32 mouse cellular contexts compared by ENCODE assay signal in genomic region chr11:102336191-102336590, GRCm38 (mm10). TPM values are rescaled to one million over a fixed set of nuclear protein-coding genes. Genes with fewer than 3 reads are reported as not detected.
DNase-seq lines count a peak whose midpoint lies in the region; ATAC-seq and TF ChIP-seq lines count a peak whose summit lies in the region.
"Had no signal": no experiment of that assay in that cellular context is flagged by ENCODE, and none has a peak within 500 bp of the region (broad histone marks: within the 10 kb centered on the region; RNA-seq: fewer than 3 reads in every experiment).

No protein-coding gene starts in this region.

- H3K4me3 ChIP-seq in ES-E14 (ENCODE audit: insufficient read depth in 1 of 2, low read depth in 1 of 2, low read length in 2 of 2, poor library complexity in 1 of 2, severe bottlenecking in 1 of 2): no peak overlapping the region
- H3K4me3 ChIP-seq: embryonic facial prominence, embryonic 10.5 days; embryonic facial prominence, embryonic 15.5 days; forebrain, embryonic 12.5 days; heart, embryonic 13.5 days; hindbrain, embryonic 10.5 days; layer of hippocampus, adult 2 months; limb, embryonic 13.5 days; liver, embryonic 12.5 days; myocyte; neural tube, embryonic 12.5 days had no signal

- H3K9ac ChIP-seq in ES-E14 (ENCODE audit: insufficient read depth, low read depth, low read length, poor library complexity, severe bottlenecking): no peak overlapping the region
- H3K9ac ChIP-seq: embryonic facial prominence, embryonic 15.5 days; forebrain, embryonic 12.5 days; forebrain, postnatal 0 days; heart, embryonic 13.5 days; limb, embryonic 13.5 days; liver, embryonic 12.5 days; liver, postnatal 0 days; neural tube, embryonic 12.5 days had no signal

- ATAC-seq in monocyte, adult 5-6 weeks (replicated peaks; ENCODE audit: insufficient number of reproducible peaks, low FRiP score, low TSS enrichment, poor library complexity, severe bottlenecking): no peak
- ATAC-seq: forebrain, postnatal 0 days; hindbrain, embryonic 16.5 days; liver, embryonic 12.5 days; liver, postnatal 0 days; midbrain, embryonic 16.5 days had no signal

- in situ Hi-C loops in ES-E14 (cut with MboI; ENCODE audit: low sequenced_read_pairs in 2 of 2, unreplicated experiment in 2 of 2): no loop called here

- no peaks in the 10 kb centered on the region for H3K36me3 ChIP-seq in ES-E14 (ENCODE audit: control insufficient read depth, insufficient read depth, low read length, poor library complexity, severe bottlenecking)
- H3K36me3 ChIP-seq: embryonic facial prominence, embryonic 10.5 days; embryonic facial prominence, embryonic 15.5 days; forebrain, embryonic 12.5 days; heart, embryonic 13.5 days; hindbrain, embryonic 10.5 days; limb, embryonic 13.5 days; liver, embryonic 12.5 days; neural tube, embryonic 12.5 days had no signal

- no peaks in the 10 kb centered on the region for H3K9me3 ChIP-seq in ES-E14 (ENCODE audit: control insufficient read depth, insufficient read depth, low read depth, low read length)
- H3K9me3 ChIP-seq: embryonic facial prominence, embryonic 10.5 days; embryonic facial prominence, embryonic 15.5 days; forebrain, embryonic 12.5 days; heart, embryonic 13.5 days; hindbrain, embryonic 10.5 days; limb, embryonic 13.5 days; neural tube, embryonic 12.5 days had no signal

- peak; percentile 41 for DNase-seq in adrenal gland, adult 8-10 months
- no peak for DNase-seq in adrenal gland, adult 18-20 months (ENCODE audit: low spot score in 2 of 2)
- DNase-seq in 3134 (ENCODE audit: extremely low read depth, insufficient read length, low spot score) (peak; percentile 61), ES-E14 (ENCODE audit: low read depth, low spot score) (no peak)
- DNase-seq in adrenal gland, postnatal 36 days: peak; percentile 33 to 50
- no peak for DNase-seq in layer of hippocampus, postnatal 14 days (ENCODE audit: low spot score in 2 of 2)
- DNase-seq: cerebellum, adult 18-20 months; cerebellum, postnatal 14 days; forebrain, postnatal 0 days; gastrocnemius, postnatal 25 days; heart, postnatal 10 days; kidney, adult 18-20 months; kidney, postnatal 36 days; liver, postnatal 0 days; lung, postnatal 36 days; right cerebral cortex, adult 18-20 months; spleen, adult 18-20 months; thymus, postnatal 14 days had no signal

- H3K4me1 ChIP-seq in ES-E14 (ENCODE audit: control insufficient read depth in 2 of 2, insufficient read depth in 2 of 2, low read length in 2 of 2, poor library complexity in 1 of 2): peaks cover 20 to 23% of the 10 kb centered on the region in 2 experiments

- no peak overlapping the region for H3K27ac ChIP-seq in ES-E14 (ENCODE audit: insufficient read depth, low read depth, low read length, poor library complexity, severe bottlenecking)
- H3K27ac ChIP-seq: embryonic facial prominence, embryonic 10.5 days; embryonic facial prominence, embryonic 15.5 days; forebrain, embryonic 12.5 days; heart, embryonic 13.5 days; hindbrain, embryonic 10.5 days; layer of hippocampus, adult 2 months; limb, embryonic 13.5 days; liver, embryonic 12.5 days; neural tube, embryonic 12.5 days had no signal

TF ChIP-seq in ES-E14, 5 proteins besides CTCF, POLR2A, EP300 and RAD21:
- TF ChIP-seq ZNF384 (IDR thresholded peaks at IDR 0.05; ENCODE audit: low read depth, low read length): no peak
- TF ChIP-seq HCFC1 (IDR thresholded peaks at IDR 0.05; ENCODE audit: borderline replicate concordance, insufficient read depth, low read length): no peak
- no peak for TF ChIP-seq CHD2 (IDR thresholded peaks at IDR 0.05; ENCODE audit: low read depth, low read length)
- TF ChIP-seq MAFK (IDR thresholded peaks at IDR 0.05; ENCODE audit: insufficient read depth, low read depth, low read length): 0 out of 2 replicates have a peak, but pooled peaks have one; percentile 27
- TF ChIP-seq ZC3H11A (IDR thresholded peaks at IDR 0.05; ENCODE audit: borderline replicate concordance, low read depth, low read length): no peak

RNA-seq across cellular contexts. Expression of gene Ubtf, which starts 16.6 kb away (rescaled TPM):
- 100 to 1,000 TPM in 1 of 4 experiments, 10 to 100 TPM in 3; 87.3 to 115 (median 94.5) TPM for total RNA-seq in adrenal gland, adult 8-10 months (2022)
- total RNA-seq in adrenal gland, adult 18-20 months (2021): 100 to 1,000 TPM in 1 of 2 experiments, 10 to 100 TPM in 1; 93.7 to 117 TPM
- total RNA-seq in ES-E14 (2012; rRNA removed): 138 and 155 TPM in 2 replicates
- total RNA-seq in adrenal gland, postnatal 36 days (2021): 100 to 1,000 TPM; 101 to 103 TPM
- total RNA-seq in monocyte, adult 5-6 weeks (2017): 160 to 166 TPM (median 161 TPM) in 3 replicates
- 100 to 1,000 TPM; 120 to 121 TPM for total RNA-seq in layer of hippocampus, postnatal 14 days (2021)

RNA-seq across cellular contexts. Expression of gene Slc4a1, which starts 29.8 kb away (rescaled TPM):
- under 1 TPM; 0.06 to 0.70 (median 0.31) TPM for total RNA-seq in adrenal gland, adult 8-10 months (2022)
- under 1 TPM; 0.23 to 0.80 TPM for total RNA-seq in adrenal gland, adult 18-20 months (2021)
- 0.18 and 0.21 TPM in 2 replicates for total RNA-seq in ES-E14 (2012; rRNA removed)
- total RNA-seq in adrenal gland, postnatal 36 days (2021): 1 to 10 TPM in 1 of 2 experiments, under 1 TPM in 1; 0.56 to 1.8 TPM
- 2.2 to 10.4 TPM (median 8.0 TPM) in 3 replicates for total RNA-seq in monocyte, adult 5-6 weeks (2017)
- total RNA-seq in layer of hippocampus, postnatal 14 days (2021): under 1 TPM; 0.50 to 0.60 TPM

RNA-seq across cellular contexts. Expression of gene Atxn7l3, which starts 39.8 kb away (rescaled TPM):
- 10 to 100 TPM; 51.0 to 53.8 (median 52.3) TPM for total RNA-seq in adrenal gland, adult 8-10 months (2022)
- total RNA-seq in adrenal gland, adult 18-20 months (2021): 10 to 100 TPM; 44.3 to 53.4 TPM
- total RNA-seq in ES-E14 (2012; rRNA removed): 55.4 and 60.4 TPM in 2 replicates
- 10 to 100 TPM; 51.6 to 54.2 TPM for total RNA-seq in adrenal gland, postnatal 36 days (2021)
- 29.9 to 43.6 TPM (median 29.9 TPM) in 3 replicates for total RNA-seq in monocyte, adult 5-6 weeks (2017)
- total RNA-seq in layer of hippocampus, postnatal 14 days (2021): 100 to 1,000 TPM; 152 to 160 TPM

RNA-seq across cellular contexts. Expression of gene Tmub2, which starts 51.5 kb away (rescaled TPM):
- total RNA-seq in adrenal gland, adult 8-10 months (2022): 10 to 100 TPM; 59.6 to 67.4 (median 63.3) TPM
- total RNA-seq in adrenal gland, adult 18-20 months (2021): 10 to 100 TPM; 43.3 to 55.3 TPM
- 33.0 and 37.2 TPM in 2 replicates for total RNA-seq in ES-E14 (2012; rRNA removed)
- 10 to 100 TPM; 47.3 to 60.4 TPM for total RNA-seq in adrenal gland, postnatal 36 days (2021)
- 25.7 to 34.3 TPM (median 26.5 TPM) in 3 replicates for total RNA-seq in monocyte, adult 5-6 weeks (2017)
- total RNA-seq in layer of hippocampus, postnatal 14 days (2021): 10 to 100 TPM; 59.3 to 60.6 TPM

RNA-seq across cellular contexts. Expression of gene Rundc3a, which starts 57.0 kb away (rescaled TPM):
- total RNA-seq in adrenal gland, adult 8-10 months (2022): 10 to 100 TPM; 53.9 to 83.9 (median 77.5) TPM
- total RNA-seq in adrenal gland, adult 18-20 months (2021): 10 to 100 TPM; 40.0 to 45.9 TPM
- total RNA-seq in ES-E14 (2012; rRNA removed): 6.7 and 15.9 TPM in 2 replicates
- total RNA-seq in adrenal gland, postnatal 36 days (2021): 10 to 100 TPM; 29.1 to 29.6 TPM
- total RNA-seq in monocyte, adult 5-6 weeks (2017): 4.8 TPM in 1 of 3 replicates, not detected in the others
- 100 to 1,000 TPM; 413 to 422 TPM for total RNA-seq in layer of hippocampus, postnatal 14 days (2021)
- total RNA-seq: megakaryocyte, adult 5-6 weeks had no signal

Comparison
In these comparisons a context has a peak if more than half of its experiments do, and no peak if none do; other contexts are left out.
1. DNase-seq: peak in adrenal gland, adult 8-10 months (single experiment), 3134 (single experiment) and adrenal gland, postnatal 36 days (2 of 2); none in adrenal gland, adult 18-20 months (0 of 2), ES-E14 (single experiment) and layer of hippocampus, postnatal 14 days (0 of 2).